Mouse (Mus musculus) adrenal gland, postnatal 4 days (tissue): ENCODE measurements around the gene 1700109H08Rik. TPM values are rescaled to one million over a fixed set of nuclear protein-coding genes. Genes with fewer than 3 reads are reported as not detected.
"Not testable (repeated sequence)": the region's sequence is repeated elsewhere in the genome, so short reads cannot be mapped to it uniquely, and the experiment has no call there.

ENCODE experiments used
- DNase-seq, 2 experiments: peaks; one replicate each; pipeline ENCODE4 v3.0.0; 2021 to 2022; ENCODE audit warnings: low spot score in 2 of 2, mixed read lengths in 2 of 2
- total RNA-seq, 2 experiments: library from RNA; stranded (reverse); gene quantifications; 2 replicates each; pipeline ENCODE4 v1.2.3; 2021

The 1700109H08Rik gene
- total RNA-seq, 2 experiments from 2014 or later: 7.7 to 11.0 TPM

- DNase-seq: no peak
Measured at GRCm38 (mm10) chr5:3598766-3599165, 27.4 kb downstream of the 1700109H08Rik start.

GRCm38 (mm10) chr5:3600298-3600697 lies 28.9 kb downstream of the 1700109H08Rik start:
- no peak for DNase-seq

GRCm38 (mm10) chr5:3600790-3601189 lies 29.4 kb downstream of the 1700109H08Rik start:
- DNase-seq: no peak

DNA sequence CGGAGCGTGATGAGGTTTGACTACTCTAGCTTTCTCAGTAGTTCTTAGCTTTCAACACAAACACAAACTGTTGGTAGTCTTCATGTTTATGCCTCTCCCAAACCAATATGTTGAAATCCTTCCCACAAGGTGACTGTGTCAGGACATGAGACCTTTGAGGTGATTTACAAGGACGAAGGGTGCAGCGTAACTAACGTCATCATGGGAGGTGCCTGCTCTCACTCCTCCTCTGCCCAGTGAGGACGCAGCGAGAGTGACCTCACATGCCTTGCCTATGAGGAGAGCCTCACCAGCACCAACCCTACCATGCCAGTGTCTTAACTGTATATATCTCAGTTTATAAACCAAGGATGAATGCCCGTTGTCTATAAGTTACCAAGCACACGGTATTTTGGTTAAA lies 35.7 kb downstream of the 1700109H08Rik start:
- no peak for DNase-seq

DNA sequence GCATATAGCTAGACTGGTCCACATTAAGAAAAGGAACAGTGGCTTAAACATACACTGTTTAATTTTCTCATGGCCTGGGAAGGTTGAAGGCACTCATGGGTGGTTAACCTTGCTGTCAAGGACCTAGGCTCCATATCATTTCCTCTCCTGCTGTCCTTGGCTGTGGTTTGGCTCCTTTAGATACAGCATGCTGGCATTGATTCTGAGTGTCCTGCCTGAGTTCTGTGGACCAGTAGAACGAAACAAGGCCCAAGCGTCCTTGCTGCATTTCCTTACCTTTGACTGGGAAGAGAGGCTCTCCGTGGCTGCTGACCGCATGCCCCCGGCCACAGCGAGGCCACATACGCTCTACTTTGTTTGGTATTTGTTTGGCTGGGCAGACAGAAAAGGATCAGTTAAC lies 37.9 kb downstream of the 1700109H08Rik start:
- DNase-seq: no peak

DNA sequence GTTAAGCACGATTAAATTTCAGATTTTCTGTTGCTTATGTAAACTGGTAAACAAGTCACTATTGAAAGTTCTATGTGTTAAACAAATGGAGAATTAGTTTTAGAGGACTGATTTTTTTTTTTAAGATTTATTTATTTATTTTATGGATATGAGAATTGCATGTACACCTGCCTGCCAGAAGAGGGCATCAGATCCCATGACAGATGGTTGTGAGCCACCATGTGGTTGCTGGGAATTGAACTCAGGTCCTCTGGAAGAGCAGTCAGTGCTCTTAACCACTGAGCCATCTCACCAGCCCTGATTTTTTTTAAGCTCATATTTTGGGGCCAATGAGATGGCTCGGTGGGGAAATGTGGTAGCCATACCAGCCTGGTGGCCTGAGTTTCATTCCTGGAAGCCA lies 40.5 kb downstream of the 1700109H08Rik start:
- DNase-seq: not testable (repeated sequence)

DNA sequence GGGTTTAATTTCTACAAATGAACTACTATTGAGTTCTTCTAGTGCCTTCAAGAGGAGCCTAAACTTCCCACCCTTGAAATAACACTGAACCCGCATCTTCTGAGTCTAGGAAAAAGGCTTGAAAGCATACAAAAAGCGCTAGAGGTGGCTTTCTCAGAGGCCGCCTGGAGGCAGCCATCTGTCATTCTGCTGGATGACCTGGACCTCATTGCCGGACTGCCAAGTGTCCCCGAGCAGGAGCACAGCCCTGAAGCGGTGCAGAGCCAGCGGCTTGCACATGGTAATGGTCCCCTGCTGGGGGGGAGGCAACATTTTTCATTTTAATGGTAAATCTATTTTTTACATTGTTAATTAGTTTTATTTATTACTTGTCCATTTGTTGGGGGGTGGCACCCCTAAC lies 49.1 kb downstream of the 1700109H08Rik start:
- DNase-seq: no peak

DNA sequence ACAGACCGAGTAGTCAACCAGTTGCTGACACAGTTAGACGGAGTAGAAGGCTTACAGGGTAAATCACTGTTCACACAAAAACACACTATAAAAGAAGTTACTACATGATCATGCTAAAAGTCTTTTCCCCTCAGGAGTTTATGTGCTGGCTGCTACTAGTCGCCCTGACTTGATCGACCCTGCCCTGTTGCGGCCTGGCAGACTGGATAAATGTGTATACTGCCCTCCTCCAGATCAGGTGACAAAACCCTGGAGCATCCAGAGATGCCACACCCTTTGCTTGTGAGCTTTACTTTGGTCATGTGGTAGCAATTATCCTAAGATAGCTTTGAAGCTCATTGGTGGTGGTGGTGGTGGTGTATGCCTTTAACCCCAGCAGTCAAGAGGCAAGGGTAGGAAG lies 58.7 kb downstream of the 1700109H08Rik start:
- no peak for DNase-seq

- DNase-seq: no peak
Measured at GRCm38 (mm10) chr5:3631512-3632271, 60.3 kb downstream of the 1700109H08Rik start.

DNA sequence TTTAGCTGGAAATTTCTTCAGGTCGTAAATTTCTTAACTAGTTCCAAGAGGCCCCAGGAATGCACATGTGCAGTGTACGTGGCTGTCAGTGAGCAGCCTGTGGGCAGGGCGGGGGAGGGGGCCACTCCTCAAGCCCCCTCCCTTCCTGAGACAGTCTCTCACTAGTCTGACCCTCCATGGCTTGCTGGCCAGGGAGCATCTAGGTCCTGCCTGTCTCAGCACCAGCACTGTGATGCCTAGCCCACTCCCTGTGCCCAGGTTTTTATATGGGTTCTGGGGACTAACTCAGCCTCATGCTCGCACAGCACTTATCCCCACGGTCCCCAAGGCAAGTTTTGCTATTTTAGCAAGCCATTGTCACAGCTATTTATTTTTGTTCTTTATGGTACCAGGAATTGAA lies 60.9 kb downstream of the 1700109H08Rik start:
- DNase-seq: no peak

DNA sequence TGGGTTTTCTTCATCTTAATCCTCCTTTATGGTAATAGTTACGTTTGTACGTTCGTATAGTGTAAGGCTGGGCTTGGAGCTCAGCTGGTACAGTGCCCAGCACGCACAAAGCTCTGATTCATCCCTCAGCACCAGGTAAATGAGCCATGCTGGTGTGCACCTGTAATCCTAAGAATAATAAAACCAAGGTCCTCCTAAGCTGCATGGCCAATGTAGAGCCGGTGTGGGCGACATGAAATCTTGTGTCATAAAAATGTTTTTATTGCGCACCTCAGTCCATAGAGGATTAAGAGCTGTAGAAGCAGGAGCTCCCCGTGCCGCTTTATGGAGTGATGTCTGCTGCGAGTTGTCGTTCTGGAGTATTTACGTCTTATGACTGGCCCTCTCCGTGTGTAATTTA lies 61.9 kb downstream of the 1700109H08Rik start:
- no peak for DNase-seq

- no peak for DNase-seq
Measured at GRCm38 (mm10) chr5:3633951-3634350, 62.6 kb downstream of the 1700109H08Rik start.

Other genes with a start within 250 kb of the 1700109H08Rik start
- gene Cdk6, start 230.1 kb upstream of the 1700109H08Rik start, total RNA-seq: 10 to 100 TPM; 39.0 to 43.4 TPM
- 10 to 100 TPM; 42.9 to 43.1 TPM for gene Fam133b, start 27.7 kb upstream of the 1700109H08Rik start, total RNA-seq
- 10 to 100 TPM; 33.1 to 34.3 TPM for gene Pex1, start 24.5 kb downstream of the 1700109H08Rik start, total RNA-seq
- gene Rbm48, start 25.0 kb downstream of the 1700109H08Rik start, total RNA-seq: 10 to 100 TPM; 15.0 to 16.0 TPM
- not detected for gene Tmbim7, start 79.6 kb downstream of the 1700109H08Rik start, total RNA-seq
- 100 to 1,000 TPM; 136 to 137 TPM for gene Gatad1, start 85.6 kb downstream of the 1700109H08Rik start, total RNA-seq
- gene Ankib1, start 231.4 kb downstream of the 1700109H08Rik start, total RNA-seq: 10 to 100 TPM; 63.6 to 69.1 TPM
- 10 to 100 TPM; 49.1 to 55.8 TPM for gene Krit1, start 231.6 kb downstream of the 1700109H08Rik start, total RNA-seq